Mouse (Mus musculus) C2C12 (cell line): Measurements from ENCODE around the gene Foxa1. TPM values are rescaled to one million over a fixed set of nuclear protein-coding genes. Genes with fewer than 3 reads are reported as not detected.

Experiments used
- H3K27me3 ChIP-seq: one replicate; pipeline ENCODE4 v1.6.1; 2011; ENCODE audit not compliant: control insufficient read depth, insufficient read depth, insufficient read length
- H3K36me3 ChIP-seq: one replicate; pipeline ENCODE4 v1.6.1; 2011; ENCODE audit not compliant: control insufficient read depth, insufficient read depth
- H3K4me3 ChIP-seq: one replicate; pipeline ENCODE4 v1.5.1; 2011; ENCODE audit warnings: mild to moderate bottlenecking, control low read depth; ENCODE audit not compliant: poor library complexity, insufficient read depth, severe bottlenecking
- H3K79me2 ChIP-seq: one replicate; pipeline ENCODE4 v1.6.1; 2011; ENCODE audit not compliant: control insufficient read depth, insufficient read depth
- H3K79me3 ChIP-seq: one replicate; pipeline ENCODE4 v1.6.1; 2011; ENCODE audit warnings: low read depth, control low read depth
- H3ac ChIP-seq: one replicate; pipeline ENCODE3; 2011; ENCODE audit warnings: low read depth; ENCODE audit not compliant: control insufficient read depth, insufficient read length
- CEBPB ChIP-seq: IDR thresholded peaks from one replicate; pipeline ENCODE4 v1.6.1; 2011; ENCODE audit warnings: low read depth, mild to moderate bottlenecking, control low read depth, moderate library complexity
- CTCF ChIP-seq: IDR thresholded peaks from one replicate; pipeline ENCODE4 v1.5.1; 2011; ENCODE audit not compliant: control insufficient read depth, insufficient read depth, insufficient read length
- FOSL1 ChIP-seq: IDR thresholded peaks from one replicate; pipeline ENCODE4 v1.8.0; 2011; ENCODE audit warnings: mild to moderate bottlenecking, low read length; ENCODE audit not compliant: poor library complexity, insufficient read depth, severe bottlenecking
- MAX ChIP-seq: IDR thresholded peaks from one replicate; pipeline ENCODE4 v1.6.1; 2011; ENCODE audit warnings: mild to moderate bottlenecking, control low read depth
- MYOD1 ChIP-seq: IDR thresholded peaks from one replicate; pipeline ENCODE4 v1.6.1; 2011; ENCODE audit warnings: low read depth; ENCODE audit not compliant: control insufficient read depth, insufficient read length
- MYOG ChIP-seq: IDR thresholded peaks from one replicate; pipeline ENCODE4 v1.6.1; 2011; ENCODE audit not compliant: control insufficient read depth, insufficient read length; ENCODE audit errors: extremely low read depth
- USF1 ChIP-seq: IDR thresholded peaks from one replicate; pipeline ENCODE4 v1.6.1; 2011; ENCODE audit warnings: low read depth, mild to moderate bottlenecking, control low read depth, moderate library complexity
- long read RNA-seq, 2 experiments: library from polyadenylated mRNA; unstranded; transcript quantifications; one replicate each; pipeline ENCODE4 v2.0.0; 2019 to 2020
- polyA plus RNA-seq: library from polyadenylated mRNA; unstranded; fragments of >200 nt; fragmentation: generic; extraction: Trizol; gene quantifications from one replicate; pipeline ENCODE4 v1.2.1, GENCODE M21; 2012; ENCODE audit warnings: missing spikeins

The Foxa1 gene
- polyA plus RNA-seq, result not detected
- long read RNA-seq, experiment 1, result 0 reads
- long read RNA-seq, experiment 2, result 0 reads

DNA sequence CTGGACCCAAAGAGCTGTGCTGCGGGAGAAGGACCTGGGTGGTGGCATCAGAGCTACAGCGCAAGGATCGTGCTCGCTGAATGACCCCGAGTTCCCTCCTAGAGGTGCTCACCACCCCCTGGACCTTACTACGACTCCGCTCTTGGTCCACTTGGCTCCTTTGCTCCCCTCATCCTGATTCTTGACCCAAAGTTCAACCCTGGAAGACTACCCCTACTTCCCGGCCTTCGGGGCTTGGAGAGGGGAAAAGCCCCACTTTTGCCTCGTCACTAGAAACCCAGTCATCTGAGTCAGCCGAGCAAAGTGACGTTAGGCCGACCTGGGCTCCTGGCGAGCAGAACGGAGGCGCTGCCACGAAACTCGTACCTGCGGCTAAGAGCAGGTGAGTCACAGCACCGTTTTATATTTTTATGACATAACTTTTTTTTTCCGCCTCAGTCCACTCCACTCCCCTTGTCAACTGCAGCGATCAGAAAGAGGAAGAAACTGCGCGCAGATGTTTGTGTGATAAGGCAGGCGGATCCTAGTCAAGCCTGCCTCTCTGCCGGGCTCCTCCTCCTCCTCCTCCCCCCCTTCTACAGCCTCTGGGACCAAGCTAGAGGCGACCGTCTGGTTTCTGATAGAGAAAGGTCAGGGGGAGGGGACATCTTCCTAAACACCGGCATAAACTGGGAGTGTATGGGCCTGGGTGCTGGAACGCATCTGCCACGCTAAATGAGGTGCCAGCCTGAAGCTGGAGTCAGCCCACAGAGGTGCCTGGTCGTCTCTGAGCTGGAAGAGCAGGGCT is at the start of gene Foxa1:
TSS of gene Foxa1 (minus strand) at position 502 of the 787 bp plus-strand sequence.
- H3ac ChIP-seq, result no peak within 1 kb of the TSS
- H3K4me3 ChIP-seq, result no peak within 1 kb of the TSS
- H3K79me2 ChIP-seq, result no peaks in the 10 kb centered on the region
- H3K27me3 ChIP-seq, result peaks cover 37% of the 10 kb centered on the region
- H3K36me3 ChIP-seq, result no peaks in the 10 kb centered on the region
- H3K79me3 ChIP-seq, result no peaks in the 10 kb centered on the region
- TF ChIP-seq CTCF (no peak), CEBPB (no peak), MYOG (no peak), MAX (no peak), MYOD1 (no peak)

GRCm38 (mm10) chr12:57575931-57576628 is 29.4 kb upstream of the Foxa1 start:
- H3K4me3 ChIP-seq, result no peak overlapping the region

GRCm38 (mm10) chr12:57572415-57572814 is 25.7 kb upstream of the Foxa1 start:
- Histone ChIP-seq H3K27me3 (no peaks in the 10 kb centered on the region), H3K4me3 (no peak overlapping the region), H3ac (no peak overlapping the region), H3K79me3 (no peaks in the 10 kb centered on the region), H3K36me3 (no peaks in the 10 kb centered on the region), H3K79me2 (no peaks in the 10 kb centered on the region)
- TF ChIP-seq MYOD1, result no peak
- TF ChIP-seq FOSL1, result no peak
- no peak for TF ChIP-seq MAX
- TF ChIP-seq MYOG, result no peak
- TF ChIP-seq CTCF, result no peak
- no peak for TF ChIP-seq CEBPB
- no peak for TF ChIP-seq USF1

More at GRCm38 (mm10) chr12:57575931-57576628, 29.4 kb upstream of the Foxa1 start:
- H3K27me3 ChIP-seq, result no peaks in the 10 kb centered on the region
- no peaks in the 10 kb centered on the region for H3K79me2 ChIP-seq
- no peaks in the 10 kb centered on the region for H3K36me3 ChIP-seq
- no peaks in the 10 kb centered on the region for H3K79me3 ChIP-seq
- TF ChIP-seq FOSL1, result no peak
- TF ChIP-seq MAX, result no peak
- no peak for TF ChIP-seq MYOD1
- no peak for TF ChIP-seq USF1
- no peak for TF ChIP-seq CEBPB
- no peak for TF ChIP-seq CTCF
- TF ChIP-seq MYOG, result no peak
- H3ac ChIP-seq, result no peak overlapping the region

- no peaks in the 10 kb centered on the region for H3K27me3 ChIP-seq
- H3ac ChIP-seq, result no peak overlapping the region
- TF ChIP-seq MAX, result no peak
- H3K4me3 ChIP-seq, result no peak overlapping the region
- H3K79me3 ChIP-seq, result no peaks in the 10 kb centered on the region
- no peaks in the 10 kb centered on the region for H3K36me3 ChIP-seq
- no peaks in the 10 kb centered on the region for H3K79me2 ChIP-seq
These were observed 25.1 kb upstream of the Foxa1 start for GRCm38 (mm10) chr12:57571773-57572172.

GRCm38 (mm10) chr12:57563909-57564308 is 17.2 kb upstream of the Foxa1 start, which contains the start of gene Ttc6:
TSS of gene Ttc6 (plus strand) at chr12:57564113.
- Histone ChIP-seq H3K79me2 (no peaks in the 10 kb centered on the region), H3K27me3 (no peaks in the 10 kb centered on the region), H3K79me3 (no peaks in the 10 kb centered on the region), H3K4me3 (no peak within 1 kb of the TSS), H3ac (no peak within 1 kb of the TSS), H3K36me3 (no peaks in the 10 kb centered on the region)
- TF ChIP-seq USF1, result no peak
- TF ChIP-seq CTCF, result no peak
- no peak for TF ChIP-seq MYOG
- no peak for TF ChIP-seq MYOD1
- no peak for TF ChIP-seq CEBPB
- TF ChIP-seq FOSL1, result no peak
- TF ChIP-seq MAX, result no peak

GRCm38 (mm10) chr12:57554091-57554490 is 7.4 kb upstream of the Foxa1 start:
- Histone ChIP-seq H3K79me3 (no peaks in the 10 kb centered on the region), H3ac (no peak overlapping the region), H3K4me3 (no peak overlapping the region), H3K36me3 (no peaks in the 10 kb centered on the region), H3K27me3 (peaks cover 12% of the 10 kb centered on the region), H3K79me2 (no peaks in the 10 kb centered on the region)
- TF ChIP-seq CEBPB (no peak), CTCF (no peak), FOSL1 (no peak), MYOG (no peak), MAX (no peak), USF1 (no peak), MYOD1 (no peak)
